Mouse (Mus musculus) telencephalon, adult 2 months (tissue): ENCODE measurements at regions not wholly inside any gene's neighbourhood (a gene's known extent, or its start where the extent isn't known, plus 50 kb on each side); places are given as distances from the start of the nearest gene placed in this dataset.

Source experiments
- DNase-seq: peaks from one replicate; pipeline ENCODE4 v3.0.0-alpha.2; 2011; ENCODE audit warnings: low read depth, low spot score

- DNase-seq: no peak
These were observed 325.6 kb upstream of the Itga1 start for GRCm38 (mm10) chr13:115427091-115428033.

- no peak for DNase-seq
These were observed 324.1 kb upstream of the Itga1 start for GRCm38 (mm10) chr13:115425610-115426562.

GRCm38 (mm10) chr13:115423761-115424160 lies 322.0 kb upstream of the Itga1 start:
- DNase-seq: no peak

- DNase-seq: peak; percentile 4
These were observed 319.7 kb upstream of the Itga1 start for GRCm38 (mm10) chr13:115421483-115421882.

GRCm38 (mm10) chr13:115417829-115418228 lies 316.1 kb upstream of the Itga1 start:
- no peak for DNase-seq

- no peak for DNase-seq
These were observed 312.2 kb upstream of the Itga1 start for GRCm38 (mm10) chr13:115413721-115414531.

- DNase-seq: no peak
These were observed 304.2 kb upstream of the Itga1 start for GRCm38 (mm10) chr13:115405916-115406315.

- DNase-seq: no peak
These were observed 299.0 kb upstream of the Itga1 start for GRCm38 (mm10) chr13:115400706-115401215.

- no peak for DNase-seq
These were observed 277.9 kb upstream of the Itga1 start for GRCm38 (mm10) chr13:115379682-115380081.

- no peak for DNase-seq
These were observed 274.6 kb upstream of the Itga1 start for GRCm38 (mm10) chr13:115376180-115376880.

GRCm38 (mm10) chr13:115361457-115361856 lies 259.7 kb upstream of the Itga1 start:
- no peak for DNase-seq

GRCm38 (mm10) chr13:115347022-115347398 lies 245.2 kb upstream of the Itga1 start:
- no peak for DNase-seq

- DNase-seq: no peak
These were observed 244.6 kb upstream of the Itga1 start for GRCm38 (mm10) chr13:115346115-115347021.

- DNase-seq: no peak
These were observed 227.5 kb upstream of the Itga1 start for GRCm38 (mm10) chr13:115329000-115329960.

- DNase-seq: no peak
These were observed 224.5 kb upstream of the Itga1 start for GRCm38 (mm10) chr13:115326294-115326693.

GRCm38 (mm10) chr13:115316681-115317080 lies 214.9 kb upstream of the Itga1 start:
- no peak for DNase-seq

GRCm38 (mm10) chr13:115308586-115308985 lies 206.8 kb upstream of the Itga1 start:
- no peak for DNase-seq

- peak; percentile 24 for DNase-seq
These were observed 185.6 kb upstream of the Itga1 start for GRCm38 (mm10) chr13:115287371-115287770.
